Mouse (Mus musculus): Measurements from ENCODE around the gene Ugt1a8. TPM values are rescaled to one million over a fixed set of nuclear protein-coding genes. Genes with fewer than 3 reads are reported as not detected.

Gene Ugt1a8
- total and polyA plus RNA-seq, 3 experiments = not detected

DNA sequence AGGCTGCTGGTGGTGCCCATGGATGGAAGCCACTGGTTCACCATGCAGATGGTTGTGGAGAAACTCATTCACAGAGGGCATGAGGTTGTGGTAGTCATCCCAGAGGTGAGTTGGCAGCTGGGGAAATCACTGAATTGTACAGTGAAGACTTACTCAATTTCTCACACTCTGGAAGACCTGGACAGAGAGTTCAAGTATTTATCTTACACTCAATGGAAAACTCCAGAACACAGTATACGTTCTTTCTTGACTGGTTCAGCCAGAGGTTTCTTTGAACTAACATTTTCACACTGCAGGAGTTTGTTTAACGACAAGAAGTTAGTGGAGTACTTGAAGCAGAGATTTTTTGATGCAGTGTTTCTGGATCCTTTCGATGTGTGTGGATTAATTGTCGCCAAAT, 16.7 kb upstream of the Ugt1a8 start:
- no peaks in the 10 kb centered on the region for H3K4me1 ChIP-seq (ENCODE audit: control insufficient read depth in 1 of 2, insufficient read depth in 2 of 2, low read length in 2 of 2)
- no peak overlapping the region for H3K27ac ChIP-seq (ENCODE audit: control insufficient read depth, low read depth, low read length)
- no peak overlapping the region for H3K4me3 ChIP-seq (ENCODE audit: control insufficient read depth in 1 of 2, insufficient read depth in 1 of 2, low read depth in 2 of 2, low read length in 2 of 2)
- H3K79me2 ChIP-seq (ENCODE audit: control insufficient read depth, insufficient read depth, low read length, poor library complexity) = no peaks in the 10 kb centered on the region
- no peak overlapping the region for H3K9ac ChIP-seq (ENCODE audit: control insufficient read depth, low read depth, low read length, poor library complexity, severe bottlenecking)
- no peaks in the 10 kb centered on the region for H3K9me3 ChIP-seq (replicated peaks; ENCODE audit: insufficient read depth, low read length)
- no peaks in the 10 kb centered on the region for H3K36me3 ChIP-seq (ENCODE audit: control insufficient read depth in 1 of 2, insufficient read depth in 2 of 2, low read length in 2 of 2)
- no peak for DNase-seq (ENCODE audit: low read depth, low spot score)
- peaks cover 0 to 1% of the 10 kb centered on the region in 2 experiments; a peak in 1 of 4 replicates for H3K27me3 ChIP-seq (ENCODE audit: control insufficient read depth in 1 of 2, insufficient read depth in 2 of 2, low read length in 2 of 2)
- TF ChIP-seq HCFC1 (IDR thresholded peaks at IDR 0.05; ENCODE audit: low read depth, low read length) = no peak
- no peak for TF ChIP-seq SIN3A (IDR thresholded peaks at IDR 0.05; ENCODE audit: low read length)
- TF ChIP-seq JUND (IDR thresholded peaks at IDR 0.05; ENCODE audit: low read depth, low read length) = no peak
- no peak for TF ChIP-seq MYC (IDR thresholded peaks at IDR 0.05; ENCODE audit: low read depth, low read length)
- no peak for TF ChIP-seq USF1 (IDR thresholded peaks at IDR 0.05; ENCODE audit: low read depth, low read length)
- no peak for TF ChIP-seq TCF12 (IDR thresholded peaks at IDR 0.05; ENCODE audit: low read depth, low read length)

- Histone ChIP-seq H3K79me2 (ENCODE audit: control insufficient read depth, insufficient read depth, low read length, poor library complexity) (no peaks in the 10 kb centered on the region), H3K9me3 (replicated peaks; ENCODE audit: insufficient read depth, low read length) (no peaks in the 10 kb centered on the region), H3K27me3 (ENCODE audit: control insufficient read depth in 1 of 2, insufficient read depth in 2 of 2, low read length in 2 of 2) (peaks cover 0 to 1% of the 10 kb centered on the region in 2 experiments; a peak in 1 of 4 replicates), H3K9ac (ENCODE audit: control insufficient read depth, low read depth, low read length, poor library complexity, severe bottlenecking) (no peak overlapping the region), H3K4me1 (ENCODE audit: control insufficient read depth in 1 of 2, insufficient read depth in 2 of 2, low read length in 2 of 2) (no peaks in the 10 kb centered on the region), H3K36me3 (ENCODE audit: control insufficient read depth in 1 of 2, insufficient read depth in 2 of 2, low read length in 2 of 2) (no peaks in the 10 kb centered on the region), H3K27ac (ENCODE audit: control insufficient read depth, low read depth, low read length) (no peak overlapping the region), H3K4me3 (ENCODE audit: control insufficient read depth in 1 of 2, insufficient read depth in 1 of 2, low read depth in 2 of 2, low read length in 2 of 2) (no peak overlapping the region)
- no peak for TF ChIP-seq BHLHE40 (IDR thresholded peaks at IDR 0.05; ENCODE audit: borderline replicate concordance, low read depth, low read length)
- TF ChIP-seq ZC3H11A (IDR thresholded peaks at IDR 0.05; ENCODE audit: low read depth, low read length) = no peak
- no peak for TF ChIP-seq RAD21 (IDR thresholded peaks at IDR 0.05; ENCODE audit: low read depth, low read length)
- no peak for DNase-seq (ENCODE audit: low read depth, low spot score)
Measured at GRCm38 (mm10) chr1:88074471-88074870, 13.1 kb upstream of the Ugt1a8 start.

- no peaks in the 10 kb centered on the region; a peak in 2 of 4 replicates for H3K27me3 ChIP-seq (ENCODE audit: control insufficient read depth in 1 of 2, insufficient read depth in 2 of 2, low read length in 2 of 2)
- H3K4me1 ChIP-seq (ENCODE audit: control insufficient read depth in 1 of 2, insufficient read depth in 2 of 2, low read length in 2 of 2) = no peaks in the 10 kb centered on the region
- no peaks in the 10 kb centered on the region for H3K79me2 ChIP-seq (ENCODE audit: control insufficient read depth, insufficient read depth, low read length, poor library complexity)
- DNase-seq (ENCODE audit: low read depth, low spot score) = peak; percentile 67
- TF ChIP-seq ZMIZ1 (IDR thresholded peaks at IDR 0.05; ENCODE audit: low read depth, low read length) = no peak
- TF ChIP-seq RCOR1 (IDR thresholded peaks at IDR 0.05; ENCODE audit: low read depth, low read length) = no peak
- peak; percentile 78 for TF ChIP-seq USF1 (IDR thresholded peaks at IDR 0.05; ENCODE audit: low read depth, low read length)
- TF ChIP-seq TBP (IDR thresholded peaks at IDR 0.05; ENCODE audit: low read depth, low read length) = no peak
- H3K4me3 ChIP-seq (ENCODE audit: control insufficient read depth in 1 of 2, insufficient read depth in 1 of 2, low read depth in 2 of 2, low read length in 2 of 2) = peak overlapping the region in 1 of 2 experiments; percentile 36; a peak in 2 of 4 replicates
- no peak overlapping the region for H3K27ac ChIP-seq (ENCODE audit: control insufficient read depth, low read depth, low read length)
- H3K9ac ChIP-seq (ENCODE audit: control insufficient read depth, low read depth, low read length, poor library complexity, severe bottlenecking) = no peak overlapping the region
- no peaks in the 10 kb centered on the region for H3K9me3 ChIP-seq (replicated peaks; ENCODE audit: insufficient read depth, low read length)
- H3K36me3 ChIP-seq (ENCODE audit: control insufficient read depth in 1 of 2, insufficient read depth in 2 of 2, low read length in 2 of 2) = no peaks in the 10 kb centered on the region
Measured at GRCm38 (mm10) chr1:88077128-88077527, 10.5 kb upstream of the Ugt1a8 start.

Measured in MEL (cell line).